Mouse (Mus musculus) hindbrain, embryonic 10.5 days (tissue): Measurements from ENCODE around the gene Akap6. TPM values are rescaled to one million over a fixed set of nuclear protein-coding genes. Genes with fewer than 3 reads are reported as not detected.
A peak's percentile ranks its signal among the peaks of the same experiment; 100 is the strongest.

Experiments
- DNase-seq: peaks from one replicate; pipeline ENCODE4 v3.0.0-alpha.2; 2017; ENCODE audit warnings: low spot score
- H3K27ac ChIP-seq: fragments of 300-500 bp; sonication (generic); 2 replicates; pipeline ENCODE4 v1.5.1; 2016; ENCODE audit warnings: mild to moderate bottlenecking, moderate library complexity
- H3K27me3 ChIP-seq: fragments of 300-500 bp; sonication (generic); 2 replicates; pipeline ENCODE4 v1.6.1; 2016; ENCODE audit warnings: mild to moderate bottlenecking; ENCODE audit not compliant: poor library complexity, insufficient read depth, severe bottlenecking
- H3K36me3 ChIP-seq: fragments of 300-500 bp; sonication (generic); 2 replicates; pipeline ENCODE4 v1.6.1; 2016; ENCODE audit warnings: mild to moderate bottlenecking, moderate library complexity
- H3K4me1 ChIP-seq: fragments of 300-500 bp; sonication (generic); replicated peaks from 2 replicates; pipeline ENCODE4 v1.6.1; 2016; ENCODE audit warnings: mild to moderate bottlenecking
- H3K4me3 ChIP-seq: fragments of 300-500 bp; sonication (generic); 2 replicates; pipeline ENCODE4 v1.5.1; 2016; ENCODE audit warnings: mild to moderate bottlenecking, moderate library complexity
- H3K9me3 ChIP-seq: fragments of 300-500 bp; sonication (generic); 2 replicates; pipeline ENCODE4 v1.6.1; 2016; ENCODE audit warnings: mild to moderate bottlenecking, moderate library complexity
- WGBS: fragments of 180-500 bp; shearing (Covaris S2); methylation state at CpG from one replicate; pipeline ENCODE4 v1.1.7; 2016; 5-methylcytosine and 5-hydroxymethylcytosine counted together
- polyA plus RNA-seq: library from polyadenylated mRNA; unstranded; fragments of >200 nt; fragmentation: Nextera tagmentation; extraction: Ambion mirVana; gene quantifications from 2 replicates; pipeline ENCODE4 v1.2.1, GENCODE M21; 2016

Gene Akap6
- polyA plus RNA-seq, 1 experiment from 2014 or later = 18.7 TPM

DNA sequence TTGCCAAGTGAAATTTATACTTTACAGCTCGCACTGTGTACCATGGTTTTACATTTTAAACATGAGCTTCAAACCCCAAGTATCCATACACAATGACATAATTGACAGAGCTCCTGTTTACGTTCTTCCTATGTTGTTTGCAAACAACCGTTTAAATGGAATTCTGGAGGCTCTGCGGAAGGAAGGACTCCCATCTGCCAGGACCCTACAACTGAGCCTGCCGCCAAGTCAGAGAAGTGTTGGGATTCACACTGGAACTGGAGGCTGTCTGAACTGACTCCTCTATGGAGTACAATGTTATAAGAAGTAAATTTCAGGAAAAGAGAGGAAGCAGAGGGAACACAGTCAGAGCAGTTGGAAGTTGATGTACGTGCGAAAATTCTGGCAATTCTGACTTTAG is 72.7 kb downstream of the Akap6 start:
- DNase-seq = no peak
- H3K4me3 ChIP-seq = no peak overlapping the region
- H3K27ac ChIP-seq = 0 out of 2 replicates have a peak overlapping the region, but pooled peaks have one; percentile 64
- peaks cover 72% of the 10 kb centered on the region for H3K4me1 ChIP-seq
- no peaks in the 10 kb centered on the region for H3K27me3 ChIP-seq
- H3K36me3 ChIP-seq = no peaks in the 10 kb centered on the region
- no peaks in the 10 kb centered on the region for H3K9me3 ChIP-seq
- 68% methylated on average over 7 of the region's 7 CpGs for WGBS

GRCm38 (mm10) chr12:52772494-52773280 is 73.5 kb downstream of the Akap6 start:
- Histone ChIP-seq H3K4me1 (peaks cover 72% of the 10 kb centered on the region), H3K36me3 (no peaks in the 10 kb centered on the region), H3K9me3 (no peaks in the 10 kb centered on the region), H3K27ac (peak overlapping the region; percentile 77), H3K27me3 (no peaks in the 10 kb centered on the region), H3K4me3 (no peak overlapping the region)
- DNase-seq = no peak
- 46% methylated on average over 11 of the region's 11 CpGs for WGBS

DNA sequence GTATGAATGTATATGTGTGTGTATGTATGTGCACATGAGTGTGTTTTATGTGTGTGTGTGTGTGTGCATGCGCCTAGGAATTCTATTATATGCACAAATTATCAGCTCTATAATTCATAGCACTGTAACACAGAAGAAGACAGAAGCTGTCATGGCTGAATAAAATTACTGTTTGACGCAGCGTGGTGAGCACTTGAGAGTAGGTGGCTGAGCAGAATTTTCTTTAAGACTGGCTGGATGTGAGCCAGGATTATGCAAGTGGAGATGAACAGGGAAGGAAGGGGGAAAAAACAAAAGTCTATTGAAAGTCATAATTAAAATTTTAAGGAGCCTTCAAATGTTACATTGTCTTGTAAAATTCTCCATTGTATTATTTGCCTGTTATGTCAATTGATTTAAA is 74.7 kb downstream of the Akap6 start:
- WGBS = 69% methylated on average over 3 of the region's 3 CpGs
- Histone ChIP-seq H3K9me3 (no peaks in the 10 kb centered on the region), H3K27ac (peak overlapping the region; percentile 77; the same call in 1 of the 2 replicates), H3K36me3 (no peaks in the 10 kb centered on the region), H3K4me3 (no peak overlapping the region), H3K27me3 (no peaks in the 10 kb centered on the region), H3K4me1 (peaks cover 68% of the 10 kb centered on the region)
- no peak for DNase-seq

DNA sequence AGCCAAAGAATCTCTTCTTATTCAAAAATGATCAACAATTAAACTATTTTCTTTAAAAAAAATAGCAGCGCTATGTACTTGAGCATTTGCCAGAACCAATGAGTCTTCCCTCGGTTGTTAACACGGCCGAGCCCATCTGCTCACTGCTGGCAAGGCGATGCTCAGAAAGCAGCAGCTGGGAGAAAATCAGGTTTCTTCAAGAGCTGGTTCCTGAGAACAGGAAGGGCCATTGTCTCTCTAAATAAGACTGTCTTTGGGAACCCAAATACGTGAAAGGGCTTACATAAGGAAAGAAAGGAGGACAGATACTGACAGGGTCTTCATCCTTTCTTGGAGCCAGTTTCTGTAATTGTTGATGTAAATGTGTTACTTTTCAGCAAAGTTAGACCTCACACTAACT is 75.2 kb downstream of the Akap6 start:
- DNase-seq = no peak
- Histone ChIP-seq H3K27ac (peak overlapping the region; percentile 81), H3K36me3 (no peaks in the 10 kb centered on the region), H3K27me3 (no peaks in the 10 kb centered on the region), H3K4me1 (peaks cover 62% of the 10 kb centered on the region), H3K9me3 (no peaks in the 10 kb centered on the region), H3K4me3 (no peak overlapping the region)
- 25% methylated on average over 6 of the region's 6 CpGs for WGBS

- 42% methylated on average over 5 of the region's 5 CpGs for WGBS
- DNase-seq = no peak
- no peak overlapping the region for H3K27ac ChIP-seq
- H3K4me1 ChIP-seq = peaks cover 42% of the 10 kb centered on the region
- no peaks in the 10 kb centered on the region for H3K9me3 ChIP-seq
- no peak overlapping the region for H3K4me3 ChIP-seq
- H3K27me3 ChIP-seq = no peaks in the 10 kb centered on the region
- H3K36me3 ChIP-seq = no peaks in the 10 kb centered on the region
These were observed 81.0 kb downstream of the Akap6 start for GRCm38 (mm10) chr12:52780216-52780615.

DNA sequence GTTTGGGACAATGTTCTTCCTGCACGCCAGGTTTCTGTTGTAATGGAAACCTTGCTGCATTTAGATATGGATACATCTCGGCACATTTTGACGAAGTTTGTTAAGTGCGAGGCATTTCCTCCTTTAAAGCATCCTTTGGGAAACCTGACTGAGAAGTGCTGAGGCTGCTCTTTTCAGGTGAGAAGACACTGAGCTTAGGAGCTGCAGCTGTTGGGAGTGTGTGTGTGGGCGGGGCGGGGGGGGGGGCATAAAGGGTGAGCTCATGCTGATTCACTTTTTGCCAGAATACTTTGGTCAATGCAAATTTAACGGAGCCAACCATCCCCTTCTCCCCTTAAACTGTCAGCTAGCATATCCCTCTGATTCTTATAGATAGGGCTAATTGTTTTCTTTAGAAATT is 81.9 kb downstream of the Akap6 start:
- WGBS = 68% methylated on average over 7 of the region's 7 CpGs
- DNase-seq = no peak
- Histone ChIP-seq H3K4me3 (no peak overlapping the region), H3K36me3 (no peaks in the 10 kb centered on the region), H3K4me1 (peaks cover 39% of the 10 kb centered on the region), H3K27ac (no peak overlapping the region), H3K27me3 (no peaks in the 10 kb centered on the region), H3K9me3 (no peaks in the 10 kb centered on the region)

GRCm38 (mm10) chr12:52782902-52783441 is 83.8 kb downstream of the Akap6 start:
- no peaks in the 10 kb centered on the region for H3K36me3 ChIP-seq
- peak; percentile 32 for DNase-seq
- peak overlapping the region; percentile 41 for H3K4me3 ChIP-seq
- no peaks in the 10 kb centered on the region for H3K9me3 ChIP-seq
- H3K4me1 ChIP-seq = peaks cover 51% of the 10 kb centered on the region
- H3K27me3 ChIP-seq = no peaks in the 10 kb centered on the region
- WGBS = 21% methylated on average over 14 of the region's 14 CpGs
- peak overlapping the region; percentile 66 for H3K27ac ChIP-seq

GRCm38 (mm10) chr12:52785217-52785616 is 86.0 kb downstream of the Akap6 start:
- peak overlapping the region; percentile 56; the same call in 1 of the 2 replicates for H3K27ac ChIP-seq
- DNase-seq = no peak

DNA sequence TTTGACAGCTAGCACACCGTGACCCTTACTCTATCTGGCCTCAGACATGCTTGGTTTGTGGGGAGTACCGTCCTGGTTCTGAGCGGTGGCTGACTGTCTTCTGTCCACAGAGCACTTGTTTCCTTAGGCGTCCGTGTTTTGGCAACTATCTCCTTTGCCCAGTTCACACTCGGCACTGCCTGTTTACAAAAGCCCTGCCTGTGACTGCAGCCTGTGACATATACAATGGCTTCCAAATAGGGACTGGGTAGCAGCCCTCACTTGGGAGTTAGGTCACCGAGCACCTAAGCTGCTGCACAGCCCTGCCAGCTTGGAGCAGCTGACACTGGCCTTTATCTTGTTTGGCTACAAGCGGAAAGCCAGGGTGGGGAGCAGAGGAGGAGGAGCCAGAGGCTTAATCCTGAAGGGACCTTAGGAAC is 91.2 kb downstream of the Akap6 start:
- H3K27me3 ChIP-seq = peaks cover 5% of the 10 kb centered on the region; the same call in 1 of the 2 replicates
- H3K9me3 ChIP-seq = no peaks in the 10 kb centered on the region
- 17% methylated on average over 8 of the region's 8 CpGs for WGBS
- no peaks in the 10 kb centered on the region for H3K36me3 ChIP-seq
- no peak for DNase-seq
- peaks cover 61% of the 10 kb centered on the region for H3K4me1 ChIP-seq
- H3K4me3 ChIP-seq = no peak overlapping the region
- no peak overlapping the region for H3K27ac ChIP-seq

More at GRCm38 (mm10) chr12:52785217-52785616, 86.0 kb downstream of the Akap6 start:
- Histone ChIP-seq H3K4me3 (no peak overlapping the region), H3K4me1 (peaks cover 60% of the 10 kb centered on the region), H3K27me3 (peaks cover 5% of the 10 kb centered on the region; the same call in 1 of the 2 replicates), H3K36me3 (no peaks in the 10 kb centered on the region), H3K9me3 (no peaks in the 10 kb centered on the region)

DNA sequence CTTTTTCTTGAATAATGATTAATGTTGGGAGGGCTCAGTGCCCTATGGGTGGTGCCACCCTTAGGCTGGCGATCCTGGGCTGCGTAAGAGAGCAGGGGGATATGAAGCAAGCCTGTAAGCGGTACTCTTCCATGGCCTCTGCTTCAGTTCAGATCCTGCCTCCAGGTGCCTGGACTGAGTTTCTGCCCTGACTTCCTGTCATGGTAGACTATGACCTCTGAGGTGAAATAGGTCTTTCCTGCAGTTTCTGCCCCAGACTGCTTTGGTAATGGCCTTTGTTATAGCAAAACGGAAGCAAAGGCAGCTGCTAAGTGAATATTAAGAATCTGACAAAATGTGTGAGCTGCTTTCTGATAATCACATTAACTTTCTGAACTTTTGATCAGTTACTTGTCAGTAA is 94.9 kb downstream of the Akap6 start:
- DNase-seq = no peak
- Histone ChIP-seq H3K4me1 (peaks cover 63% of the 10 kb centered on the region), H3K27me3 (peaks cover 2% of the 10 kb centered on the region; the same call in 1 of the 2 replicates), H3K27ac (no peak overlapping the region), H3K9me3 (no peaks in the 10 kb centered on the region), H3K4me3 (no peak overlapping the region), H3K36me3 (peaks cover 9% of the 10 kb centered on the region; the same call in 1 of the 2 replicates)
- WGBS = 87% methylated on average over 4 of the region's 4 CpGs

- Histone ChIP-seq H3K9me3 (no peaks in the 10 kb centered on the region), H3K4me3 (no peak overlapping the region), H3K27ac (no peak overlapping the region), H3K27me3 (no peaks in the 10 kb centered on the region), H3K4me1 (peaks cover 46% of the 10 kb centered on the region), H3K36me3 (peaks cover 9% of the 10 kb centered on the region; the same call in 1 of the 2 replicates)
- no peak for DNase-seq
- 85% methylated on average over 18 of the region's 18 CpGs for WGBS
These were observed 96.6 kb downstream of the Akap6 start for GRCm38 (mm10) chr12:52795551-52796470.

DNA sequence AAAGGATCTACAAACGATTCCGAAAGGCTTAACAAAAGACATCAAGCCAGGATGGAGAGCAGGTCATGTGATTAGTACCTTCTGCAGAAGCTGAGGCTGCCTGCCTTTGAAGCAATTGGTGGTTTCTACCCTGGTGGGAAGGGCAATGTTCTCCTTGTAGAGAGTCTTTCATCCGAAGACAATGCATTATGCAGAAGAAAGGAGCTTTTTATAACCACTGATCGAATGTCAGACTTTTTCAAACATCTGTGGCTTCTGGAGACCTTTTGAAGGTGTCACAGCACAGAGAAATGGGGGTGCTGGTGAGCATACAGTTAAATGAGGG is 97.2 kb downstream of the Akap6 start:
- DNase-seq = no peak
- 31% methylated on average over 4 of the region's 4 CpGs for WGBS
- H3K36me3 ChIP-seq = peaks cover 9% of the 10 kb centered on the region; the same call in 1 of the 2 replicates

More for the DNA sequence above, 97.2 kb downstream of the Akap6 start:
- Histone ChIP-seq H3K4me1 (peaks cover 40% of the 10 kb centered on the region), H3K4me3 (no peak overlapping the region), H3K27ac (no peak overlapping the region), H3K27me3 (no peaks in the 10 kb centered on the region), H3K9me3 (no peaks in the 10 kb centered on the region)
